Mouse (Mus musculus) liver, adult 2 months (tissue): ENCODE results near the gene Tll2. TPM values are rescaled to one million over a fixed set of nuclear protein-coding genes. Genes with fewer than 3 reads are reported as not detected.

Experiments
- DNase-seq: peaks from one replicate; pipeline ENCODE4 v3.0.0-alpha.2; 2011; ENCODE audit warnings: low read depth, low spot score; ENCODE audit errors: extremely low read depth
- H3K27ac ChIP-seq: fragments of 200-500 bp; replicated peaks from 2 replicates; pipeline ENCODE4 v1.5.1; 2012; ENCODE audit warnings: low read depth, mild to moderate bottlenecking, control low read depth, inconsistent platforms, low read length; ENCODE audit not compliant: insufficient read depth
- H3K27me3 ChIP-seq: fragments of 200-500 bp; 2 replicates; pipeline ENCODE4 v1.6.1; 2012; ENCODE audit warnings: mild to moderate bottlenecking, moderate library complexity, low read length, inconsistent platforms; ENCODE audit not compliant: control insufficient read depth, insufficient read depth
- H3K36me3 ChIP-seq: fragments of 200-500 bp; 2 replicates; pipeline ENCODE4 v1.6.1; 2012; ENCODE audit warnings: low read length, inconsistent platforms; ENCODE audit not compliant: control insufficient read depth, insufficient read depth
- H3K4me1 ChIP-seq: fragments of 200-500 bp; 2 replicates; pipeline ENCODE4 v1.6.1; 2011; ENCODE audit warnings: low read length; ENCODE audit not compliant: control insufficient read depth, insufficient read depth
- H3K4me3 ChIP-seq: fragments of 200-500 bp; 2 replicates; pipeline ENCODE4 v1.5.1; 2011; ENCODE audit warnings: low read depth, mild to moderate bottlenecking, control low read depth, low read length, moderate library complexity; ENCODE audit not compliant: insufficient read depth
- H3K79me2 ChIP-seq: fragments of 200-500 bp; 2 replicates; pipeline ENCODE4 v1.6.1; 2012; ENCODE audit warnings: inconsistent platforms, mild to moderate bottlenecking, low read length, moderate library complexity; ENCODE audit not compliant: control insufficient read depth, insufficient read depth
- H3K9ac ChIP-seq: fragments of 200-500 bp; 2 replicates; pipeline ENCODE4 v1.6.1; 2012; ENCODE audit warnings: low read depth, mild to moderate bottlenecking, control low read depth, inconsistent platforms, low read length
- CTCF ChIP-seq: fragments of 200-500 bp; IDR thresholded peaks from 2 replicates; pipeline ENCODE4 v1.5.1; 2011; ENCODE audit warnings: low read depth, low read length, control low read depth
- POLR2A ChIP-seq: fragments of 200-500 bp; IDR thresholded peaks from 2 replicates; pipeline ENCODE4 v1.6.1; 2011; ENCODE audit warnings: low read length, control low read depth; ENCODE audit not compliant: insufficient read depth; ENCODE audit errors: extremely low read depth
- WGBS: fragments of 180-500 bp; shearing (Covaris S2); methylation state at CpG from one replicate; pipeline ENCODE4 v1.1.7; 2018; 5-methylcytosine and 5-hydroxymethylcytosine counted together
- polyA plus RNA-seq: library from polyadenylated mRNA; depleted of rRNA; stranded (reverse); fragments of >200 nt; gene quantifications from 2 replicates; pipeline ENCODE4 v1.2.3, GENCODE M21; 2012
- total RNA-seq: library from RNA; depleted of rRNA; stranded (reverse); fragments of >200 nt; gene quantifications from 2 replicates; pipeline ENCODE4 v1.2.3, GENCODE M21; 2014

The Tll2 gene
- total and polyA plus RNA-seq, 2 experiments: not detected

GRCm38 (mm10) chr19:41118346-41118745, 88.3 kb downstream of the Tll2 start:
- TF ChIP-seq CTCF (no peak), POLR2A (no peak)
- Histone ChIP-seq H3K36me3 (no peaks in the 10 kb centered on the region), H3K4me1 (no peaks in the 10 kb centered on the region), H3K27ac (no peak overlapping the region), H3K79me2 (no peaks in the 10 kb centered on the region), H3K27me3 (no peaks in the 10 kb centered on the region; the same call in 1 of the 2 replicates), H3K9ac (no peak overlapping the region), H3K4me3 (no peak overlapping the region)
- 71% methylated on average over 6 of the region's 6 CpGs for WGBS
- no peak for DNase-seq

GRCm38 (mm10) chr19:41117334-41117733, 89.3 kb downstream of the Tll2 start:
- no peaks in the 10 kb centered on the region for H3K79me2 ChIP-seq
- peak; percentile 33 for DNase-seq
- no peaks in the 10 kb centered on the region for H3K4me1 ChIP-seq
- no peak overlapping the region for H3K9ac ChIP-seq
- no peaks in the 10 kb centered on the region for H3K36me3 ChIP-seq
- 60% methylated on average over 4 of the region's 4 CpGs for WGBS
- no peaks in the 10 kb centered on the region; the same call in 1 of the 2 replicates for H3K27me3 ChIP-seq
- H3K4me3 ChIP-seq: no peak overlapping the region
- TF ChIP-seq POLR2A (no peak), CTCF (no peak)
- no peak overlapping the region for H3K27ac ChIP-seq

GRCm38 (mm10) chr19:41114611-41115010, 92.0 kb downstream of the Tll2 start:
- DNase-seq: no peak
- H3K4me3 ChIP-seq: no peak overlapping the region
- no peak overlapping the region for H3K9ac ChIP-seq
- no peaks in the 10 kb centered on the region for H3K4me1 ChIP-seq
- 54% methylated on average over 5 of the region's 5 CpGs for WGBS
- H3K27me3 ChIP-seq: no peaks in the 10 kb centered on the region; the same call in 1 of the 2 replicates
- no peaks in the 10 kb centered on the region for H3K79me2 ChIP-seq
- TF ChIP-seq POLR2A (no peak), CTCF (no peak)
- no peaks in the 10 kb centered on the region for H3K36me3 ChIP-seq
- no peak overlapping the region for H3K27ac ChIP-seq

GRCm38 (mm10) chr19:41113911-41114531, 92.6 kb downstream of the Tll2 start:
- no peak overlapping the region for H3K4me3 ChIP-seq
- no peak overlapping the region for H3K27ac ChIP-seq
- H3K9ac ChIP-seq: no peak overlapping the region
- WGBS: 81% methylated on average over 17 of the region's 17 CpGs
- no peak for DNase-seq
- H3K36me3 ChIP-seq: no peaks in the 10 kb centered on the region
- no peaks in the 10 kb centered on the region for H3K79me2 ChIP-seq
- H3K27me3 ChIP-seq: no peaks in the 10 kb centered on the region; the same call in 1 of the 2 replicates
- no peaks in the 10 kb centered on the region for H3K4me1 ChIP-seq
- TF ChIP-seq POLR2A: no peak
- TF ChIP-seq CTCF: no peak

- H3K36me3 ChIP-seq: no peaks in the 10 kb centered on the region
- no peaks in the 10 kb centered on the region for H3K79me2 ChIP-seq
- H3K4me1 ChIP-seq: no peaks in the 10 kb centered on the region
- H3K27me3 ChIP-seq: no peaks in the 10 kb centered on the region; the same call in 1 of the 2 replicates
- WGBS: 63% methylated on average over 6 of the region's 6 CpGs
- H3K27ac ChIP-seq: no peak overlapping the region
- no peak overlapping the region for H3K9ac ChIP-seq
- H3K4me3 ChIP-seq: no peak overlapping the region
- no peak for DNase-seq
- TF ChIP-seq POLR2A (no peak), CTCF (no peak)
Observed at GRCm38 (mm10) chr19:41112609-41113008, 94.0 kb downstream of the Tll2 start.

- Histone ChIP-seq H3K36me3 (no peaks in the 10 kb centered on the region), H3K79me2 (no peaks in the 10 kb centered on the region), H3K4me1 (no peaks in the 10 kb centered on the region), H3K4me3 (no peak overlapping the region), H3K27ac (no peak overlapping the region), H3K9ac (no peak overlapping the region), H3K27me3 (no peaks in the 10 kb centered on the region; the same call in 1 of the 2 replicates)
- WGBS: 43% methylated on average over 5 of the region's 5 CpGs
- no peak for DNase-seq
- TF ChIP-seq POLR2A (no peak), CTCF (no peak)
Observed at GRCm38 (mm10) chr19:41109991-41110390, 96.6 kb downstream of the Tll2 start.
